Mouse (Mus musculus): ENCODE measurements around the gene Ly86. TPM values are rescaled to one million over a fixed set of nuclear protein-coding genes. Genes with fewer than 3 reads are reported as not detected.

The Ly86 gene
- total and polyA plus RNA-seq, 3 experiments: 172 to 427 (median 290) TPM

GRCm38 (mm10) chr13:37347871-37348595, 3.0 kb downstream of the Ly86 start:
- in situ Hi-C loops (cut with MboI; ENCODE audit: low pct_ligation_motif_present, low pct_unique_long_range_greater_than_20kb, low sequenced_read_pairs) (no loop called here), dilution Hi-C loops (cut with MboI; ENCODE audit: extremely low pct_ligation_motif_present, extremely low pct_unique_long_range_greater_than_20kb, low sequenced_read_pairs) (no loop called here)
- peak overlapping the region; percentile 88; the same call in 1 of the 2 replicates for H3K9ac ChIP-seq (ENCODE audit: insufficient read depth, low read depth)
- H3K4me2 ChIP-seq (ENCODE audit: insufficient read depth, low read depth, poor library complexity, severe bottlenecking): peak overlapping the region; percentile 59
- H3K9me3 ChIP-seq (replicated peaks; ENCODE audit: low read length): peaks cover 13% of the 10 kb centered on the region
- peaks cover 11 to 44% of the 10 kb centered on the region in 2 experiments; a peak in 3 of 4 replicates for H3K4me1 ChIP-seq (ENCODE audit: control insufficient read depth in 1 of 2, insufficient read depth in 2 of 2)
- H3K27ac ChIP-seq (ENCODE audit: insufficient read depth, low read depth): peak overlapping the region; percentile 1; the same call in 1 of the 2 replicates
- H3K79me2 ChIP-seq (replicated peaks; ENCODE audit: control insufficient read depth, extremely low read depth, insufficient read depth, poor library complexity, severe bottlenecking): peaks cover 41% of the 10 kb centered on the region
- peak overlapping the region; percentile 63 to 86 (median 63) for H3K4me3 ChIP-seq (replicated peaks in 1 of 3; ENCODE audit: low read depth in 2 of 3, low read length in 2 of 3, poor library complexity in 1 of 3)
- H3K27me3 ChIP-seq (replicated peaks): no peaks in the 10 kb centered on the region
- TF ChIP-seq NRF1 (IDR thresholded peaks at IDR 0.05; ENCODE audit: low read depth, low read length) (no peak), SMC3 (IDR thresholded peaks at IDR 0.05; ENCODE audit: low read depth, low read length) (no peak), ZKSCAN1 (IDR thresholded peaks at IDR 0.05; ENCODE audit: borderline replicate concordance, low read depth, low read length) (no peak; the same call in 1 of the 2 replicates), SIN3A (IDR thresholded peaks at IDR 0.05; ENCODE audit: low read length) (peak; percentile 65), POLR2AphosphoS2 (IDR thresholded peaks at IDR 0.05; ENCODE audit: low read depth, low read length) (no peak), JUN (IDR thresholded peaks at IDR 0.05; ENCODE audit: insufficient read depth, low read depth, low read length) (no peak), MAX (IDR thresholded peaks at IDR 0.05; ENCODE audit: low read length) (no peak), PAX5 (IDR thresholded peaks at IDR 0.05; ENCODE audit: low read length) (no peak), MEF2A (IDR thresholded peaks at IDR 0.05; ENCODE audit: borderline replicate concordance, low read depth, low read length) (no peak), BHLHE40 (IDR thresholded peaks at IDR 0.05; ENCODE audit: low read depth, low read length) (peak; percentile 29; the same call in 1 of the 2 replicates), RAD21 (IDR thresholded peaks at IDR 0.05; ENCODE audit: low read depth, low read length) (no peak), ELF1 (IDR thresholded peaks at IDR 0.05; ENCODE audit: low read depth, low read length) (no peak), ZNF384 (IDR thresholded peaks at IDR 0.05; ENCODE audit: low read depth, low read length) (peak; percentile 98), MAZ (IDR thresholded peaks at IDR 0.05; ENCODE audit: low read depth, low read length) (no peak), POLR2A (IDR thresholded peaks at IDR 0.05; ENCODE audit: low read depth, low read length) (no peak), NELFE (IDR thresholded peaks at IDR 0.05; ENCODE audit: low read depth, low read length) (no peak), ETS1 (conservative IDR thresholded peaks at IDR 0.05; ENCODE audit: low read depth, low read length) (peak; percentile 44), ZMIZ1 (IDR thresholded peaks at IDR 0.05; ENCODE audit: low read depth, low read length) (no peak), KAT2A (IDR thresholded peaks at IDR 0.05; ENCODE audit: insufficient replicate concordance, low read length) (no peak), MAFK (IDR thresholded peaks at IDR 0.05; ENCODE audit: insufficient replicate concordance, low read length) (0 out of 2 replicates have a peak, but pooled peaks have one; percentile 13), JUND (conservative IDR thresholded peaks at IDR 0.05; ENCODE audit: low read depth, low read length) (no peak), MYC (IDR thresholded peaks at IDR 0.05; ENCODE audit: low read depth, low read length) (no peak), TCF12 (IDR thresholded peaks at IDR 0.05; ENCODE audit: low read depth, low read length) (no peak), USF1 (IDR thresholded peaks at IDR 0.05; ENCODE audit: low read depth, low read length) (no peak), HCFC1 (IDR thresholded peaks at IDR 0.05; ENCODE audit: low read depth, low read length) (no peak), CHD2 (IDR thresholded peaks at IDR 0.05; ENCODE audit: low read length) (no peak), ZC3H11A (IDR thresholded peaks at IDR 0.05; ENCODE audit: low read depth, low read length) (no peak), USF2 (conservative IDR thresholded peaks at IDR 0.05; ENCODE audit: low read depth, low read length) (no peak), EP300 (IDR thresholded peaks at IDR 0.05; ENCODE audit: low read length) (peak; percentile 33; the same call in 1 of the 2 replicates), GABPA (IDR thresholded peaks at IDR 0.05; ENCODE audit: insufficient replicate concordance, low read depth, low read length) (no peak), MXI1 (IDR thresholded peaks at IDR 0.05; ENCODE audit: low read depth, low read length) (0 out of 2 replicates have a peak, but pooled peaks have one; percentile 32), UBTF (IDR thresholded peaks at IDR 0.05; ENCODE audit: low read depth, low read length) (no peak), IRF4 (IDR thresholded peaks at IDR 0.05; ENCODE audit: low read depth, low read length) (peak; percentile 37; the same call in 1 of the 2 replicates), CHD1 (IDR thresholded peaks at IDR 0.05; ENCODE audit: low read depth, low read length) (no peak), CTCF (conservative IDR thresholded peaks at IDR 0.05 in 1 of 2, IDR thresholded peaks at IDR 0.05 in 1 of 2; ENCODE audit: low read depth in 2 of 2, low read length in 2 of 2) (no peak), TBP (conservative IDR thresholded peaks at IDR 0.05; ENCODE audit: low read depth, low read length) (no peak), RCOR1 (conservative IDR thresholded peaks at IDR 0.05; ENCODE audit: low read depth, low read length) (peak; percentile 39; the same call in 1 of the 2 replicates), E2F4 (IDR thresholded peaks at IDR 0.05; ENCODE audit: insufficient replicate concordance, low read depth, low read length) (no peak)
- no peak for DNase-seq (ENCODE audit: extremely low read depth)
- H3K36me3 ChIP-seq (replicated peaks in 1 of 2; ENCODE audit: control insufficient read depth in 1 of 2, insufficient read depth in 1 of 2, low read length in 1 of 2): peaks cover 14 to 43% of the 10 kb centered on the region in 2 experiments
